Comparison of ENCODE assay signal across 9 mouse cellular contexts in the genomic region with DNA sequence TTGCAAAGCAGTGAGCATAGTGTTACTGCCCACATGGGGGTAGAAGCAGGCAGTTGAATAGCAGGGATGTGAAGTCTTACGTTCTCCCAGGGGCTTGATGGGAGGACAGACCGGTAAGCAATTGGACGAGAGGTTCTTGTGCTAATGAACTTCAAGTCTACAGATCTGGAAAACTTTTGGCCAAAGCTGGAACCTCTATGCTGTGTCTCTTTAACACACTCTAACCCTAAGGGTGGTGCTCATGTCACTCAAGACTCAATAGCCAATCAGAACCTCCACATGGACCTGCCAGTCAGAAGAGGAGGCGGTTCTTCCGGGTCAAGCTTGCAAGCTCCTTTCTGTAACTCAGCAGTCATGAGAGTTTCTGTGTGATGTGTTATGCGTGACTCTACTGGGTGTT. TPM values are rescaled to one million over a fixed set of nuclear protein-coding genes. Genes with fewer than 3 reads are reported as not detected.
DNase-seq lines count a peak whose midpoint lies in the region; ATAC-seq and TF ChIP-seq lines count a peak whose summit lies in the region.
"Not testable (repeated sequence)": the region's sequence is repeated elsewhere in the genome, so short reads cannot be mapped to it uniquely, and the experiment has no call there.
"Had no signal": no experiment of that assay in that cellular context is flagged by ENCODE, and none has a peak within 500 bp of the region (broad histone marks: within the 10 kb centered on the region; RNA-seq: fewer than 3 reads in every experiment).

Zfp973 (plus strand) TSS at position 301 of the 400 bp plus-strand sequence.

- not testable (repeated sequence) for H3K36me3 ChIP-seq in G1E (replicated peaks); forebrain, embryonic 14.5 days (ENCODE audit: control insufficient read depth, insufficient read depth, low read length); neural tube, embryonic 14.5 days (ENCODE audit: control insufficient read depth, insufficient read depth, low read length)

- H3K27ac ChIP-seq in brown adipose tissue, adult 24 weeks (replicated peaks; ENCODE audit: low read depth, low read length); forebrain, embryonic 14.5 days (ENCODE audit: low read depth, low read length); neural tube, embryonic 14.5 days (ENCODE audit: low read depth, low read length): not testable (repeated sequence)

- not testable (repeated sequence) for ATAC-seq in G1E (ENCODE audit: extremely low read depth, insufficient number of reproducible peaks, low FRiP score, poor library complexity, severe bottlenecking); forebrain, embryonic 14.5 days; neural tube, embryonic 14.5 days (ENCODE audit: low read depth)

- not testable (repeated sequence) for DNase-seq in G1E (ENCODE audit: low spot score); forebrain, embryonic 14.5 days (ENCODE audit: low spot score); heart, adult 18-20 months; heart, postnatal 25 days (ENCODE audit: low spot score); layer of hippocampus, postnatal 10 days (ENCODE audit: low spot score in 2 of 2); left cerebral cortex, postnatal 25 days (ENCODE audit: low spot score in 2 of 2)

- H3K27me3 ChIP-seq in G1E (ENCODE audit: insufficient read depth, low read length); forebrain, embryonic 14.5 days (replicated peaks; ENCODE audit: control insufficient read depth, insufficient read depth, low read length); neural tube, embryonic 14.5 days (ENCODE audit: control insufficient read depth, insufficient read depth, low read length): not testable (repeated sequence)

- WGBS in forebrain, embryonic 14.5 days = no CpG with 5 or more reads among the region's 6 CpGs
- no CpG with 5 or more reads among the region's 6 CpGs for WGBS in neural tube, embryonic 14.5 days

- not testable (repeated sequence) for TF ChIP-seq CTCF in G1E (IDR thresholded peaks at IDR 0.05; ENCODE audit: low read depth, low read length)

- not testable (repeated sequence) for H3K9ac ChIP-seq in forebrain, embryonic 14.5 days (ENCODE audit: low read length); neural tube, embryonic 14.5 days (replicated peaks; ENCODE audit: low read depth, low read length)

- H3K9me3 ChIP-seq in G1E (replicated peaks); forebrain, embryonic 14.5 days (replicated peaks; ENCODE audit: control insufficient read depth, low read length); neural tube, embryonic 14.5 days (ENCODE audit: control insufficient read depth, low read length): not testable (repeated sequence)

- intact Hi-C loops in heart, postnatal 25 days (cut with DNase I); left cerebral cortex, postnatal 25 days (cut with DNase I): not testable (repeated sequence)

- not testable (repeated sequence) for H3K4me2 ChIP-seq in forebrain, embryonic 14.5 days (ENCODE audit: low read length); neural tube, embryonic 14.5 days (ENCODE audit: low read depth, low read length)

- not testable (repeated sequence) for H3K4me3 ChIP-seq in G1E (ENCODE audit: low read depth, low read length); brown adipose tissue, adult 24 weeks (ENCODE audit: insufficient read depth, low read depth, low read length); forebrain, embryonic 14.5 days (ENCODE audit: low read depth, low read length); neural tube, embryonic 14.5 days (ENCODE audit: low read depth, low read length)

- not testable (repeated sequence) for H3K4me1 ChIP-seq in G1E (ENCODE audit: insufficient read depth, low read depth, low read length); brown adipose tissue, adult 24 weeks (ENCODE audit: control insufficient read depth, insufficient read depth, insufficient read length, low read length); forebrain, embryonic 14.5 days (ENCODE audit: control insufficient read depth, insufficient read depth, low read length); neural tube, embryonic 14.5 days (ENCODE audit: control insufficient read depth, insufficient read depth, low read length)

RNA-seq across cellular contexts. Expression of gene Zfp973, which starts in this region (rescaled TPM):
- total RNA-seq in G1E (2014; fragmentation: Nextera tagmentation) (31.9 and 40.3 TPM in 2 replicates), G1E (2017) (27.0 and 28.1 TPM in 2 replicates)
- 1.3 and 1.9 TPM in 2 replicates for polyA plus RNA-seq in G1E (2012)
- 18.2 and 21.0 TPM in 2 replicates for polyA plus RNA-seq in brown adipose tissue, adult 24 weeks (2012; ENCODE audit: insufficient read depth, insufficient read length, missing spikeins)
- 10.9 and 11.1 TPM in 2 replicates for polyA plus RNA-seq in forebrain, embryonic 14.5 days (2014; fragmentation: Nextera tagmentation; extraction: Ambion mirVana)
- 10 to 100 TPM; 12.6 to 14.7 TPM for total RNA-seq in heart, adult 18-20 months (2021)
- 10 to 100 TPM; 13.8 to 14.6 TPM for total RNA-seq in heart, postnatal 25 days (2021)
- 10 to 100 TPM; 11.9 to 15.2 TPM for total RNA-seq in layer of hippocampus, postnatal 10 days (2021)
- total RNA-seq in left cerebral cortex, postnatal 25 days (2021) = 10 to 100 TPM; 10.8 to 13.4 TPM
- polyA plus RNA-seq in neural tube, embryonic 14.5 days (2014; fragmentation: Nextera tagmentation; extraction: Ambion mirVana) = 10.3 and 10.4 TPM in 2 replicates
- polyA plus RNA-seq: erythroblast, embryonic 14.5 days had no signal
